Mouse (Mus musculus): Measurements from ENCODE around the gene Ppp1r9a. TPM values are rescaled to one million over a fixed set of nuclear protein-coding genes. Genes with fewer than 3 reads are reported as not detected.

Gene Ppp1r9a
- polyA plus RNA-seq, 1 experiment = 38.1 TPM

DNA sequence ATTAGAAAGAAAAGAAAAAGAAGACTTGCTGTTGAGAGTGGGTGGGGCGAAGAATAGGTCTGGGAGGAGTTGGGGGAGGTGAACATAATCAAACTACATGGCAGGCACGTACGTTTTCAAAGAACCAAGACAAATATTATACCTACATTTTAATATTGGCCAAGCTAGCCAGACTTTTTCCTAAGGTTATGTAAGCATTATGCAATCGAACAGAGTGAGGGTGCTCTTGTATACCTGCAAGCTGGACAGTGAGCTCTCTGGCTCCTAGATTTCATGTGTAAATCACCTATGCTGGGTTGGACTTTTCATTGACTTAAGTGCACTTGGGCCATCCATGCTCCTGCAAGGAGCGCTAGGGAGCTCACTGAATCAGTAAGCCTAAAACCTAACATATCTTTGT is 295.9 kb downstream of the Ppp1r9a start:
- no peak overlapping the region for H3K4me3 ChIP-seq (ENCODE audit: low read depth, low read length)
- no peaks in the 10 kb centered on the region for H3K4me1 ChIP-seq (ENCODE audit: control insufficient read depth, insufficient read depth, low read length)
- H3K27ac ChIP-seq (ENCODE audit: insufficient read depth, low read length) = no peak overlapping the region
- H3K36me3 ChIP-seq (ENCODE audit: control insufficient read depth, insufficient read depth, low read length, poor library complexity, severe bottlenecking) = no peaks in the 10 kb centered on the region
- no peaks in the 10 kb centered on the region for H3K9me3 ChIP-seq (replicated peaks; ENCODE audit: control insufficient read depth, insufficient read depth, low read length, poor library complexity, severe bottlenecking)
- no peak for TF ChIP-seq EP300 (IDR thresholded peaks at IDR 0.05; ENCODE audit: insufficient read depth, low read depth, low read length)
- H3K9ac ChIP-seq (ENCODE audit: low read depth, poor library complexity, severe bottlenecking) = no peak overlapping the region
- H3K27me3 ChIP-seq (ENCODE audit: control insufficient read depth, insufficient read depth, low read length, poor library complexity, severe bottlenecking) = no peaks in the 10 kb centered on the region

DNA sequence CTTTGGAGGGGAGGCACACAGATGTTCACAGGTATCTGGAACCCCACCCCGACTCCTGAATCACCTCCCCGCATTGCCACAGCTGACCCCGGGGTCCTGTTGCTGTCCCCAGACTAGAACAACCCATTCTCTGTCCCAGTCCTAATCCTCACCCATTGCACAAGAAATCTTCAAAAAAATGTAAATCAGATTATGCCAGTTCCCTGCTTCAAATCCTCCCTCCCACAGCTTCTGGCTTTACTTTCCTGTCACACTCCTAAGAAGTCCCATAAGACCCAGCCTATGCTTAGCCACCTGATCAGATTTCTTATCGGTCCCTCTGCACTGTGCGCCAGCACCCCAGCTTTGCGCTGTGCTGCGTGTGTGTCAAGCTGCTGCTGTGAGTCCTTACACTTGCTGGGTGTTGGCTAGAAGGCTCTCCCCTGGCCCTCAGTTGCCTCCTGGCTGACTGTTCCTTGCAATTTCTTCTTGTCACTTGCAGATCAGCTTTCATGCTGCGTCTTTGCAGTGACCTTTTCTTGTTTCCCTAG is 296.7 kb downstream of the Ppp1r9a start:
- Histone ChIP-seq H3K36me3 (ENCODE audit: control insufficient read depth, insufficient read depth, low read length, poor library complexity, severe bottlenecking) (no peaks in the 10 kb centered on the region), H3K27me3 (ENCODE audit: control insufficient read depth, insufficient read depth, low read length, poor library complexity, severe bottlenecking) (no peaks in the 10 kb centered on the region), H3K4me1 (ENCODE audit: control insufficient read depth, insufficient read depth, low read length) (no peaks in the 10 kb centered on the region), H3K9me3 (replicated peaks; ENCODE audit: control insufficient read depth, insufficient read depth, low read length, poor library complexity, severe bottlenecking) (no peaks in the 10 kb centered on the region), H3K9ac (ENCODE audit: low read depth, poor library complexity, severe bottlenecking) (no peak overlapping the region), H3K27ac (ENCODE audit: insufficient read depth, low read length) (no peak overlapping the region), H3K4me3 (ENCODE audit: low read depth, low read length) (no peak overlapping the region)
- TF ChIP-seq EP300 (IDR thresholded peaks at IDR 0.05; ENCODE audit: insufficient read depth, low read depth, low read length) = no peak
- no peak for TF ChIP-seq CTCF (IDR thresholded peaks at IDR 0.05; ENCODE audit: low read depth, low read length)
- TF ChIP-seq POLR2A (IDR thresholded peaks at IDR 0.05; ENCODE audit: insufficient read depth, low read length) = no peak

DNA sequence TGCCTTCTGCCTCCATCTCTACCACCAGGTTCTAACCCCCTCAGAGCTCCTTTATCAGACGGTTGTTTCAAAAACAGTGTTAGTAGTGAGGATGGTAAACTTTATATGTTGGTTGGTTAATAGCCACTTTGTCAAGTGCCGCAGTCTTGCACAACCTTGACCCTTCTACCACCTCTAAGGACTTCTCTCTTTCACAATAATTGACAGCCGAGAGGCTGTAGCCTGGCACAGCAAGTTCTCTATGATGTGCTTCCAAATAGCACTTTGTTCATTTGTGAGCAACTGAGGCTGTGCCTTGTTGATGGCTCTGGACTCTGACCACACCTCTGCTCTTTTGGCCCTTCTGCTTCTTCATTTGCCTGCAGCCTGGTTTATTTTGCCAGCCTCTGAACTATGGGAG is 297.2 kb downstream of the Ppp1r9a start:
- TF ChIP-seq POLR2A (IDR thresholded peaks at IDR 0.05; ENCODE audit: insufficient read depth, low read length) = no peak
- no peak for TF ChIP-seq CTCF (IDR thresholded peaks at IDR 0.05; ENCODE audit: low read depth, low read length)
- TF ChIP-seq EP300 (IDR thresholded peaks at IDR 0.05; ENCODE audit: insufficient read depth, low read depth, low read length) = no peak
- H3K27me3 ChIP-seq (ENCODE audit: control insufficient read depth, insufficient read depth, low read length, poor library complexity, severe bottlenecking) = no peaks in the 10 kb centered on the region
- no peak overlapping the region for H3K9ac ChIP-seq (ENCODE audit: low read depth, poor library complexity, severe bottlenecking)
- no peaks in the 10 kb centered on the region for H3K36me3 ChIP-seq (ENCODE audit: control insufficient read depth, insufficient read depth, low read length, poor library complexity, severe bottlenecking)
- H3K4me1 ChIP-seq (ENCODE audit: control insufficient read depth, insufficient read depth, low read length) = no peaks in the 10 kb centered on the region
- H3K27ac ChIP-seq (ENCODE audit: insufficient read depth, low read length) = no peak overlapping the region
- no peak overlapping the region for H3K4me3 ChIP-seq (ENCODE audit: low read depth, low read length)
- H3K9me3 ChIP-seq (replicated peaks; ENCODE audit: control insufficient read depth, insufficient read depth, low read length, poor library complexity, severe bottlenecking) = no peaks in the 10 kb centered on the region

DNA sequence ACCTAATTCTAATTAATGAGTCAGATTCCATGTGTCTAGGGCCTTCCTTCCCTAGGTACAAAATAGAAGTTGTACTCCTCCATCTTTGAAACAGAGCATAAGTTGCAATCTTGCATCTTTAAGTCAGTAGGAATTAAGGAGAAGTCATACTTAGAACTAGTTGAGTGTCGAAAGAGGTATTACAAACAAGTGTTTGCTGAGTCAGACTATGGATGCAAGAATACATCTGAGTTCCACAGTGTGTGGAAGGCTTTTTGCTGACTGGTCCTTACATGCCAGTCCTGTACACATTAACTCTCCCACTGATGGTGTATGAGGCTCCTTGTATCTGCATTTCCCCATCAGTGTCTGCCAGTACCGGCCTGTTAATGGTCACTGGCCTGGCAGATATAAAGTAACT is 305.1 kb downstream of the Ppp1r9a start:
- H3K27ac ChIP-seq (ENCODE audit: insufficient read depth, low read length) = no peak overlapping the region
- no peak overlapping the region for H3K9ac ChIP-seq (ENCODE audit: low read depth, poor library complexity, severe bottlenecking)
- no peaks in the 10 kb centered on the region for H3K36me3 ChIP-seq (ENCODE audit: control insufficient read depth, insufficient read depth, low read length, poor library complexity, severe bottlenecking)
- no peaks in the 10 kb centered on the region for H3K4me1 ChIP-seq (ENCODE audit: control insufficient read depth, insufficient read depth, low read length)
- TF ChIP-seq POLR2A (IDR thresholded peaks at IDR 0.05; ENCODE audit: insufficient read depth, low read length) (no peak), EP300 (IDR thresholded peaks at IDR 0.05; ENCODE audit: insufficient read depth, low read depth, low read length) (no peak), CTCF (IDR thresholded peaks at IDR 0.05; ENCODE audit: low read depth, low read length) (no peak)
- no peaks in the 10 kb centered on the region for H3K9me3 ChIP-seq (replicated peaks; ENCODE audit: control insufficient read depth, insufficient read depth, low read length, poor library complexity, severe bottlenecking)
- H3K27me3 ChIP-seq (ENCODE audit: control insufficient read depth, insufficient read depth, low read length, poor library complexity, severe bottlenecking) = no peaks in the 10 kb centered on the region
- H3K4me3 ChIP-seq (ENCODE audit: low read depth, low read length) = no peak overlapping the region

Other genes with a start within 250 kb of the Ppp1r9a start
- 27.2 and 35.6 TPM in 2 replicates for gene Sgce, start 155.7 kb upstream of the Ppp1r9a start, polyA plus RNA-seq (2011; ENCODE audit: insufficient read depth, insufficient read length, low read depth, missing spikeins)
- 435 and 458 TPM in 2 replicates for gene Peg10, start 155.6 kb upstream of the Ppp1r9a start, polyA plus RNA-seq (2011; ENCODE audit: insufficient read depth, insufficient read length, low read depth, missing spikeins)

All from ES-Bruce4 (cell line).